Mouse (Mus musculus) cerebellum, postnatal 14 days (tissue): ENCODE data around the gene Lysmd4.

ENCODE experiments used
- DNase-seq, 2 experiments: peaks; one replicate each; pipeline ENCODE4 v3.0.0; 2021; ENCODE audit warnings: mixed read lengths in 2 of 2

Lysmd4 gene

GRCm38 (mm10) chr7:67222220-67222862 lies at the start of gene Lysmd4:
Gene Lysmd4, plus strand, starts transcription at chr7:67222544.
- peak; percentile 97 to 98 for DNase-seq

- no peak for DNase-seq
Measured at GRCm38 (mm10) chr7:67173522-67174195, 48.7 kb upstream of the Lysmd4 start.

- no peak for DNase-seq
Measured at GRCm38 (mm10) chr7:67183786-67184185, 38.6 kb upstream of the Lysmd4 start.

GRCm38 (mm10) chr7:67199412-67199811 lies 22.9 kb upstream of the Lysmd4 start:
- DNase-seq, result peak; percentile 82 to 86

- DNase-seq, result no peak
Measured at GRCm38 (mm10) chr7:67203625-67204024, 18.7 kb upstream of the Lysmd4 start.

- no peak for DNase-seq
Measured at GRCm38 (mm10) chr7:67205734-67206425, 16.5 kb upstream of the Lysmd4 start.

- no peak for DNase-seq
Measured at GRCm38 (mm10) chr7:67206496-67206895, 15.8 kb upstream of the Lysmd4 start.

GRCm38 (mm10) chr7:67207701-67208100 lies 14.6 kb upstream of the Lysmd4 start:
- no peak for DNase-seq

GRCm38 (mm10) chr7:67208317-67208716 lies 14.0 kb upstream of the Lysmd4 start:
- no peak for DNase-seq

GRCm38 (mm10) chr7:67210004-67210833 lies 12.1 kb upstream of the Lysmd4 start:
- DNase-seq, result no peak

GRCm38 (mm10) chr7:67211341-67211740 lies 11.0 kb upstream of the Lysmd4 start:
- no peak for DNase-seq

GRCm38 (mm10) chr7:67211971-67212370 lies 10.4 kb upstream of the Lysmd4 start:
- no peak for DNase-seq

GRCm38 (mm10) chr7:67213589-67213988 lies 8.8 kb upstream of the Lysmd4 start:
- DNase-seq, result no peak

- no peak for DNase-seq
Measured at GRCm38 (mm10) chr7:67216351-67216750, 6.0 kb upstream of the Lysmd4 start.

- DNase-seq, result peak; percentile 67 to 84
Measured at GRCm38 (mm10) chr7:67217025-67217424, 5.3 kb upstream of the Lysmd4 start.

GRCm38 (mm10) chr7:67225943-67226625 lies 3.7 kb downstream of the Lysmd4 start:
- DNase-seq, result peak in 1 of 2 experiments; percentile 26

- DNase-seq, result no peak
Measured at GRCm38 (mm10) chr7:67227538-67227937, 5.2 kb downstream of the Lysmd4 start.

- peak; percentile 91 to 92 for DNase-seq
Measured at GRCm38 (mm10) chr7:67228390-67228789, 6.0 kb downstream of the Lysmd4 start.

GRCm38 (mm10) chr7:67228891-67229602 lies 6.7 kb downstream of the Lysmd4 start:
- peak; percentile 46 to 67 for DNase-seq

- DNase-seq, result no peak
Measured at GRCm38 (mm10) chr7:67229701-67230100, 7.4 kb downstream of the Lysmd4 start.

- peak; percentile 60 to 64 for DNase-seq
Measured at GRCm38 (mm10) chr7:67230221-67230620, 7.9 kb downstream of the Lysmd4 start.
